Comparison of ENCODE assay signal across 20 mouse cellular contexts in genomic region chr14:31696206-31696984, GRCm38 (mm10). TPM values are rescaled to one million over a fixed set of nuclear protein-coding genes. Genes with fewer than 3 reads are reported as not detected.
DNase-seq lines count a peak whose midpoint lies in the region; ATAC-seq and TF ChIP-seq lines count a peak whose summit lies in the region.
"Had no signal": no experiment of that assay in that cellular context is flagged by ENCODE, and none has a peak within 500 bp of the region (broad histone marks: within the 10 kb centered on the region; RNA-seq: fewer than 3 reads in every experiment).

No protein-coding gene starts in this region.

- no peak for TF ChIP-seq CTCF in midbrain, postnatal 0 days (IDR thresholded peaks at IDR 0.05)

- H3K36me3 ChIP-seq in heart, embryonic 13.5 days = peaks cover 26% of the 10 kb centered on the region
- H3K36me3 ChIP-seq in midbrain, embryonic 11.5 days (ENCODE audit: control insufficient read depth, insufficient read depth, low read length) = no peaks in the 10 kb centered on the region; the same call in 1 of the 2 replicates
- H3K36me3 ChIP-seq in midbrain, postnatal 0 days (ENCODE audit: insufficient read depth, low read length) = peaks cover 23% of the 10 kb centered on the region; the same call in 1 of the 2 replicates

- no peak overlapping the region for H3K4me3 ChIP-seq in heart, embryonic 13.5 days
- no peak overlapping the region for H3K4me3 ChIP-seq in midbrain, embryonic 11.5 days (ENCODE audit: low read depth, low read length)
- H3K4me3 ChIP-seq in midbrain, postnatal 0 days (ENCODE audit: low read depth, low read length) = no peak overlapping the region
- H3K4me3 ChIP-seq: erythroblast, embryonic 14.5 days; midbrain, embryonic 13.5 days had no signal

- H3K27me3 ChIP-seq in heart, embryonic 13.5 days (replicated peaks) = no peaks in the 10 kb centered on the region
- no peaks in the 10 kb centered on the region for H3K27me3 ChIP-seq in midbrain, embryonic 11.5 days (ENCODE audit: control insufficient read depth, insufficient read depth, low read length)
- no peaks in the 10 kb centered on the region for H3K27me3 ChIP-seq in midbrain, postnatal 0 days (ENCODE audit: insufficient read depth, low read length)
- H3K27me3 ChIP-seq: midbrain, embryonic 13.5 days had no signal

- 83% methylated on average over 9 of the region's 9 CpGs for WGBS in heart, embryonic 13.5 days
- 86% methylated on average over 9 of the region's 9 CpGs for WGBS in midbrain, embryonic 11.5 days
- WGBS in midbrain, postnatal 0 days = 85% methylated on average over 9 of the region's 9 CpGs

- H3K4me2 ChIP-seq in heart, embryonic 13.5 days = no peak overlapping the region
- H3K4me2 ChIP-seq in midbrain, embryonic 11.5 days = no peak overlapping the region
- no peak overlapping the region for H3K4me2 ChIP-seq in midbrain, postnatal 0 days (ENCODE audit: low read depth, low read length, poor library complexity, severe bottlenecking)
- H3K4me2 ChIP-seq: midbrain, embryonic 13.5 days had no signal

- DNase-seq in heart, adult 8-10 months (ENCODE audit: low spot score) = no peak
- DNase-seq in midbrain, embryonic 11.5 days (ENCODE audit: low spot score, missing footprints) = peak; percentile 57
- no peak for DNase-seq in midbrain, postnatal 0 days (ENCODE audit: low spot score)
- DNase-seq: adrenal gland, adult 2 months; kidney, adult 18-20 months; kidney, postnatal 14 days; lung, adult 18-20 months; lung, postnatal 4 days had no signal

- no peaks in the 10 kb centered on the region for H3K9me3 ChIP-seq in heart, embryonic 13.5 days
- no peaks in the 10 kb centered on the region for H3K9me3 ChIP-seq in midbrain, embryonic 11.5 days (ENCODE audit: control insufficient read depth, low read length)
- H3K9me3 ChIP-seq in midbrain, postnatal 0 days (ENCODE audit: low read length) = no peaks in the 10 kb centered on the region
- H3K9me3 ChIP-seq: midbrain, embryonic 13.5 days had no signal

- peak overlapping the region; percentile 77 for H3K27ac ChIP-seq in heart, embryonic 13.5 days (replicated peaks)
- H3K27ac ChIP-seq in midbrain, embryonic 11.5 days (ENCODE audit: low read depth, low read length) = no peak overlapping the region
- no peak overlapping the region for H3K27ac ChIP-seq in midbrain, postnatal 0 days (ENCODE audit: low read depth, low read length)
- H3K27ac ChIP-seq: hindbrain, postnatal 0 days; midbrain, embryonic 13.5 days had no signal

- H3K4me1 ChIP-seq in heart, embryonic 13.5 days = peaks cover 22% of the 10 kb centered on the region
- H3K4me1 ChIP-seq in midbrain, embryonic 11.5 days (ENCODE audit: control insufficient read depth, insufficient read depth, low read length) = no peaks in the 10 kb centered on the region
- H3K4me1 ChIP-seq in midbrain, postnatal 0 days (ENCODE audit: insufficient read depth, low read length) = no peaks in the 10 kb centered on the region
- H3K4me1 ChIP-seq: midbrain, embryonic 13.5 days had no signal

- ATAC-seq in heart, embryonic 13.5 days (ENCODE audit: extremely low read depth, insufficient number of reproducible peaks, low FRiP score, low TSS enrichment) = no peak
- no peak for ATAC-seq in midbrain, embryonic 11.5 days (ENCODE audit: low FRiP score)
- no peak for ATAC-seq in midbrain, postnatal 0 days (ENCODE audit: low FRiP score)
- peak; percentile 57 for ATAC-seq in granulocyte monocyte progenitor cell, adult 5-6 weeks (replicated peaks; ENCODE audit: poor library complexity, severe bottlenecking)
- ATAC-seq in neutrophil, adult 5-6 weeks (ENCODE audit: extremely low read depth, insufficient number of reproducible peaks, low FRiP score, poor library complexity, severe bottlenecking) = 0 out of 2 replicates have a peak, but pooled peaks have one; percentile 51
- no peak for ATAC-seq in erythroid progenitor cell, adult 5-6 weeks (replicated peaks; ENCODE audit: low FRiP score, poor library complexity, severe bottlenecking)
- ATAC-seq: forebrain, embryonic 16.5 days; hindbrain, postnatal 0 days; midbrain, embryonic 13.5 days had no signal

- H3K9ac ChIP-seq in heart, embryonic 13.5 days = no peak overlapping the region
- no peak overlapping the region for H3K9ac ChIP-seq in midbrain, embryonic 11.5 days (ENCODE audit: low read length)
- H3K9ac ChIP-seq in midbrain, postnatal 0 days (replicated peaks; ENCODE audit: low read length, poor library complexity, severe bottlenecking) = no peak overlapping the region
- H3K9ac ChIP-seq: midbrain, embryonic 13.5 days had no signal

RNA-seq across cellular contexts. Expression of gene Hacl1, which starts 55.3 kb away (rescaled TPM):
- 10.2 and 10.7 TPM in 2 replicates for polyA plus RNA-seq in heart, embryonic 13.5 days (2015; fragmentation: Nextera tagmentation; extraction: Ambion mirVana)
- total RNA-seq in heart, adult 8-10 months (2022) = 10 to 100 TPM; 12.2 to 14.6 (median 14.0) TPM
- 9.6 and 10.9 TPM in 2 replicates for polyA plus RNA-seq in midbrain, embryonic 11.5 days (2014; fragmentation: Nextera tagmentation; extraction: Ambion mirVana)
- total RNA-seq in midbrain, postnatal 0 days (2014; rRNA removed) = 6.7 and 6.8 TPM in 2 replicates
- 8.4 and 9.4 TPM in 2 replicates for polyA plus RNA-seq in midbrain, postnatal 0 days (2015; fragmentation: Nextera tagmentation; extraction: Ambion mirVana)
- 6.0 and 23.7 TPM in 2 replicates for total RNA-seq in granulocyte monocyte progenitor cell, adult 5-6 weeks (2014; fragmentation: Nextera tagmentation)
- total RNA-seq in granulocyte monocyte progenitor cell, adult 5-6 weeks (2017) = 24.1 and 24.3 TPM in 2 replicates
- 19.1 and 21.9 TPM in 2 replicates for total RNA-seq in neutrophil, adult 5-6 weeks (2017)
- total RNA-seq in erythroid progenitor cell, adult 5-6 weeks (2015; ENCODE audit: low replicate concordance) = 16.2 TPM in 1 of 2 replicates, not detected in the other
- 11.6 and 17.4 TPM in 2 replicates for total RNA-seq in erythroid progenitor cell, adult 5-6 weeks (2017; ENCODE audit: low replicate concordance)

RNA-seq across cellular contexts. Expression of gene Btd, which starts 55.6 kb away (rescaled TPM):
- 19.8 and 25.3 TPM in 2 replicates for polyA plus RNA-seq in heart, embryonic 13.5 days (2015; fragmentation: Nextera tagmentation; extraction: Ambion mirVana)
- 10 to 100 TPM in 3 of 4 experiments, 1 to 10 TPM in 1; 9.4 to 10.5 (median 10.4) TPM for total RNA-seq in heart, adult 8-10 months (2022)
- 15.8 and 16.7 TPM in 2 replicates for polyA plus RNA-seq in midbrain, embryonic 11.5 days (2014; fragmentation: Nextera tagmentation; extraction: Ambion mirVana)
- total RNA-seq in midbrain, postnatal 0 days (2014; rRNA removed) = 21.9 and 28.7 TPM in 2 replicates
- 18.5 and 20.1 TPM in 2 replicates for polyA plus RNA-seq in midbrain, postnatal 0 days (2015; fragmentation: Nextera tagmentation; extraction: Ambion mirVana)
- 23.4 and 25.4 TPM in 2 replicates for total RNA-seq in granulocyte monocyte progenitor cell, adult 5-6 weeks (2014; fragmentation: Nextera tagmentation)
- total RNA-seq in granulocyte monocyte progenitor cell, adult 5-6 weeks (2017) = 11.3 and 12.4 TPM in 2 replicates
- 8.3 and 14.0 TPM in 2 replicates for total RNA-seq in neutrophil, adult 5-6 weeks (2017)
- total RNA-seq in erythroid progenitor cell, adult 5-6 weeks (2015; ENCODE audit: low replicate concordance) = 0.72 and 5.9 TPM in 2 replicates
- 3.3 and 3.5 TPM in 2 replicates for total RNA-seq in erythroid progenitor cell, adult 5-6 weeks (2017; ENCODE audit: low replicate concordance)

RNA-seq across cellular contexts. Expression of gene Gm49387, which starts 55.7 kb away (rescaled TPM):
- polyA plus RNA-seq in heart, embryonic 13.5 days (2015; fragmentation: Nextera tagmentation; extraction: Ambion mirVana) = 2.1 TPM in 1 of 2 replicates, not detected in the other
- total RNA-seq in heart, adult 8-10 months (2022) = 1 to 10 TPM in 1 of 4 experiments, under 1 TPM in 2, not detected in 1; 0.46 to 1.1 (median 0.75) TPM
- 1.3 TPM in 1 of 2 replicates, not detected in the other for polyA plus RNA-seq in midbrain, embryonic 11.5 days (2014; fragmentation: Nextera tagmentation; extraction: Ambion mirVana)
- total RNA-seq in midbrain, postnatal 0 days (2014; rRNA removed) = not detected in 2 replicates
- polyA plus RNA-seq in midbrain, postnatal 0 days (2015; fragmentation: Nextera tagmentation; extraction: Ambion mirVana) = not detected in 2 replicates
- total RNA-seq in granulocyte monocyte progenitor cell, adult 5-6 weeks (2014; fragmentation: Nextera tagmentation) = not detected in 2 replicates
- total RNA-seq in granulocyte monocyte progenitor cell, adult 5-6 weeks (2017) = not detected in 2 replicates
- total RNA-seq in neutrophil, adult 5-6 weeks (2017) = not detected in 2 replicates
- total RNA-seq in erythroid progenitor cell, adult 5-6 weeks (2015; ENCODE audit: low replicate concordance) = not detected in 2 replicates
- not detected in 2 replicates for total RNA-seq in erythroid progenitor cell, adult 5-6 weeks (2017; ENCODE audit: low replicate concordance)
- total RNA-seq: hematopoietic stem cell, adult 5-6 weeks; hindbrain, postnatal 0 days; layer of hippocampus, postnatal 14 days; liver, adult 2 months had no signal
- polyA plus RNA-seq: adrenal gland, adult 2 months; brain, embryonic 14.5 days; erythroblast, embryonic 14.5 days; forebrain, embryonic 16.5 days; hindbrain, postnatal 0 days; midbrain, embryonic 13.5 days had no signal

Comparison
In these comparisons a context has a peak if more than half of its experiments do, and no peak if none do; other contexts are left out.
1. ATAC-seq: peak in granulocyte monocyte progenitor cell, adult 5-6 weeks (single experiment) and neutrophil, adult 5-6 weeks (single experiment); none in heart, embryonic 13.5 days (single experiment), midbrain, embryonic 11.5 days (single experiment), midbrain, postnatal 0 days (single experiment) and erythroid progenitor cell, adult 5-6 weeks (single experiment).